Mouse (Mus musculus): Measurements from ENCODE around the gene Bcl2.

DNA sequence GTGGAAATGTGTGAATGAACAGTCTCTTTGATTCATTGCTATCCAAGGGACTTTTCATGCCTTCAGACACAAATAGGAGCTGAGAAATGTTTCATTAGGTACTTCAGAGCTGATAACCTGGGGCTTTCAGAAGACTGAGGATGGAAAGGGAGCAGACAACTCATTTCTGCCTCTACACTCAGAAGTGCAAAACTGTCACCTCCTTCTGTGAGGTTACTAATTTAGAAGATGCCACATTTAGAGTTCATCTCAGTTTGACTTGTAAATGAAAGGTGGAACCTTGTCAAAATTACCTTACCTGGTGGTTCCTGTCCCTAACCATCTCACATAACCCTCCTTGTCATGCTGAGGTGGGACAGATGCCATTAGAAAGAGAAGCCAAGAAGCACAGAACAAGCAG lies 128.7 kb downstream of the Bcl2 start:
- no peak for TF ChIP-seq CTCF (IDR thresholded peaks at IDR 0.05; ENCODE audit: low read depth, low read length)
- no peak for TF ChIP-seq GATA1 (IDR thresholded peaks at IDR 0.05; ENCODE audit: borderline replicate concordance, low read length)
- no peak for TF ChIP-seq POLR2AphosphoS5 (IDR thresholded peaks at IDR 0.05; ENCODE audit: insufficient replicate concordance, low read depth, low read length)
- TF ChIP-seq TAL1 (conservative IDR thresholded peaks at IDR 0.05; ENCODE audit: low read depth, low read length) = no peak
- TF ChIP-seq GATA2 (IDR thresholded peaks at IDR 0.05; ENCODE audit: borderline replicate concordance, low read depth, low read length) = no peak

Measured in G1E (cell line).